Mouse (Mus musculus): Measurements from ENCODE around the gene Mef2a.

DNA sequence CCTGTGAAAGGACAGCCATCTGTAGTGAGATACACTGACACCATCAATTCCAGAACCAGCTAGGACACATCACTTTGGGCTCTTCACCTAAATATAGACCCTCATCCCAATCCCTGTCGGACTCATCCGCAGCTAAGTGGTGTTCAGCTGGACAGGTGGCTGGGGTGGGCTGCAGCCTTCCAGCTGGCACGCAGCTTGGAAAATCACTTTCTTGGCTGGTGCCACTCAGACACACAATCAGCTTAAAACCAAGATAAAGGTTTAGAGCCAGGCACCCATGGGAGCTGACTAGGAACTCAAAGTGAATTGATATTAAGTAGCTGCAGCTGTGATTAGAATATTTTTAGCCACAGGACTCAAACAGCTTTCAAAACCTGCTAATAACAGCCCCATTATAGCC lies 142.4 kb downstream of the Mef2a start:
- no peak for TF ChIP-seq HCFC1 (IDR thresholded peaks at IDR 0.05; ENCODE audit: borderline replicate concordance, insufficient read depth, low read length)
- no peak for TF ChIP-seq ZNF384 (IDR thresholded peaks at IDR 0.05; ENCODE audit: low read depth, low read length)
- no peak for TF ChIP-seq MAFK (IDR thresholded peaks at IDR 0.05; ENCODE audit: insufficient read depth, low read depth, low read length)
- no peak for TF ChIP-seq ZC3H11A (IDR thresholded peaks at IDR 0.05; ENCODE audit: borderline replicate concordance, low read depth, low read length)
